Mouse (Mus musculus) E14TG2a.4 (cell line): ENCODE data around the gene Dot1l.

ENCODE experiments used
- CTCF ChIP-seq: conservative IDR thresholded peaks from 2 replicates; pipeline ENCODE4 v1.5.1; 2014; ENCODE audit warnings: low read length
- NANOG ChIP-seq: IDR thresholded peaks from 2 replicates; pipeline ENCODE4 v1.6.1; 2014; ENCODE audit warnings: borderline replicate concordance, low read length, mixed read lengths

DNA sequence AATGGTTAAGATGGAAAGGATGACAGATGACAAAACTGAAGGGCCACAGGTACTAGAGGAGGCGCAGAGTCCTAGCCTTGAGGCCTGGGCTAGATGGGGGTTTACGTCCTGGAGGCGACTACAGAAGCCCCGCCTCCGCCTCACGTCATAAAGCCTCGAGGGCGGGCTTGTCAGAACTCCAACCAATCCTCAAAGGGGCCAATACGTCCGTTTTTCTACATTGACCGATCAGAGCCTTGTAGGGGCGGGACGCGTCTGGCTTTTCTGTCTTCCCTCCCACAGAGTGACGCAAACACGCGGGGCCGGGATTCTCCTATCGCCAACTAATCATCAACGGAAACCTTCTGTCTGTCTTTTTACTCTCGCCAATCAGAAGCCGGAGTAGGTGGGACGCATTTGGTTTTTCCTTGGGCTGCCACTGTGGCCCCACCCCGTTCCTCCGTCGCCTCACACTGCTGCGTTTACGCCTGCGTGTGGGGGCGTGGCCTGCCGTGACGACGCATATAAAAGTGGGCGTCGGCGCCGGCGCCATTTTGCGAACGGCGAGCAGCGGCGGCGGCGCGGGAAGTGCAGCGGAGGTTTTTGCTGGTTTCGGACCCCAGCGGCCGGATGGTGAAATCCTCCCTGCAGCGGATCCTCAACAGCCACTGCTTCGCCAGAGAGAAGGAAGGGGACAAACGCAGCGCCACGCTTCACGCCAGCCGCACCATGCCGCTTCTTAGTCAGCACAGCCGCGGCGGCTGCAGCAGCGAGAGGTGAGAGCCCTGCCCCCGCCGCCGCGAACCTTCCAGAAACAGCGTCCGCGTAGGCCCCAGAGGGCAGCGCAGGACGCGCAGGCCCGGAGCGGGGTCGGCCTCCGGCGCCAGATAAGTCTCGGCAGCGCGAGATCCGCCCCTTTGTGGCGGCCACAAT lies 71.4 kb downstream of the Dot1l start, which contains the start of gene Oaz1:
- TF ChIP-seq CTCF (no peak), NANOG (no peak)
